Mouse (Mus musculus) lung, adult 2 months (tissue): ENCODE results near the gene Cwc22. TPM values are rescaled to one million over a fixed set of nuclear protein-coding genes. Genes with fewer than 3 reads are reported as not detected.
"Not testable (repeated sequence)": the region's sequence is repeated elsewhere in the genome, so short reads cannot be mapped to it uniquely, and the experiment has no call there.

Source experiments
- DNase-seq: peaks from one replicate; pipeline ENCODE4 v3.0.0; 2022
- H3K4me1 ChIP-seq: fragments of 200-500 bp; 2 replicates; pipeline ENCODE4 v1.6.1; 2011; ENCODE audit warnings: low read length; ENCODE audit not compliant: control insufficient read depth, insufficient read depth
- H3K4me3 ChIP-seq: fragments of 200-500 bp; replicated peaks from 2 replicates; pipeline ENCODE3; 2011; ENCODE audit warnings: low read depth, mild to moderate bottlenecking, control low read depth, low read length; ENCODE audit errors: extremely low read depth
- CTCF ChIP-seq: fragments of 200-500 bp; IDR thresholded peaks from 2 replicates; pipeline ENCODE4 v1.5.1; 2011; ENCODE audit warnings: mild to moderate bottlenecking, low read length, control low read depth; ENCODE audit not compliant: insufficient read depth
- POLR2A ChIP-seq: fragments of 200-500 bp; IDR thresholded peaks from 2 replicates; pipeline ENCODE4 v1.6.1; 2011; ENCODE audit warnings: low read depth, mild to moderate bottlenecking, control low read depth, low read length, borderline replicate concordance; ENCODE audit errors: extremely low read depth
- WGBS: fragments of 180-500 bp; shearing (Covaris S2); methylation state at CpG from one replicate; pipeline ENCODE4 v1.1.7; 2018; 5-methylcytosine and 5-hydroxymethylcytosine counted together
- polyA plus RNA-seq: library from polyadenylated mRNA; depleted of rRNA; stranded (reverse); fragments of >200 nt; gene quantifications from 2 replicates; pipeline ENCODE4 v1.2.3, GENCODE M21; 2012

The Cwc22 gene
- polyA plus RNA-seq, 1 experiment, result 4.9 TPM

DNA sequence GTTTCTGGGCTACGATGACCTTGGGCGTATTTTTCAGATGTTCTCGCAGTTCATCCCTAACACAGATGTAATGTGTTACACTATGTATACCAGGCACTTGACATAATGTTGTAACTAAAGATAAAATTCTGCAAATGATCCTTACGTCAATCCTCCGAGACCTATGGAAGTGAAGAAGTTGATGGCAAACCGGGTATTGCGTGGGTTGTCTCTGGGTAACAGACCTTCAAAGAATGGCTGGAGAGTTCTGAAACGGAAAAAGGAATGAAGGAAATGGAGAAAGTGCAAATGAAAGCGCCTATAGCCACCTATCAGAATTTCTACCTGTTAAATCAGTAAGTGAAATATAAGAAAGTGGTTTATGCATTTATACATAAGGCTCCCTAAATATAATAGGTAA, 42.2 kb downstream of the Cwc22 start:
- Histone ChIP-seq H3K4me3 (no peak overlapping the region), H3K4me1 (no peaks in the 10 kb centered on the region)
- WGBS, result 95% methylated on average over 9 of the region's 9 CpGs
- DNase-seq, result no peak
- TF ChIP-seq CTCF (no peak), POLR2A (no peak)

- TF ChIP-seq CTCF, result no peak
- no peak for TF ChIP-seq POLR2A
- WGBS, result 97% methylated on average over 3 of the region's 3 CpGs
Observed at GRCm38 (mm10) chr2:77903098-77903497, 43.1 kb downstream of the Cwc22 start.

GRCm38 (mm10) chr2:77901269-77901668, 44.9 kb downstream of the Cwc22 start:
- H3K4me3 ChIP-seq, result no peak overlapping the region
- H3K4me1 ChIP-seq, result no peaks in the 10 kb centered on the region
- no peak for DNase-seq
- WGBS, result 92% methylated on average over 5 of the region's 5 CpGs
- TF ChIP-seq CTCF (no peak), POLR2A (no peak)

More at GRCm38 (mm10) chr2:77903098-77903497, 43.1 kb downstream of the Cwc22 start:
- Histone ChIP-seq H3K4me3 (no peak overlapping the region), H3K4me1 (no peaks in the 10 kb centered on the region)
- DNase-seq, result no peak

DNA sequence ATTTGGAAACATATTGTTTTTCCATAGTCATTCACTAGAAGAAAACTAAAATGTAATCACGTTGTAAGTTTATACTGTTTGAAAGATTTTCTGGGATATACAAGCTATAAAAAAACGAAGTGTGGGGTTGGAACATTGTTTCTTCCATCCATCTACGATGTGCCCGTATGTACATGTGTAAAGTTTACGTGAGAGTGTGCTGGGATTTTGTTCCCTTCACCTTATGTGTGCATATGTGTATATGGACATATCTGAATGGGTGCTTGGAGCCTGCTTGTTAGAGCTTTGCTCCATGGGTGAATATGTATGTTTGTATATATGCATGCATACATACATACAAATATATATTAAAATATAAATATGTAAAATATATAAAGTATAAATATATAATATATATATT, 45.4 kb downstream of the Cwc22 start:
- no peak overlapping the region for H3K4me3 ChIP-seq
- WGBS, result 96% methylated on average over 5 of the region's 5 CpGs

DNA sequence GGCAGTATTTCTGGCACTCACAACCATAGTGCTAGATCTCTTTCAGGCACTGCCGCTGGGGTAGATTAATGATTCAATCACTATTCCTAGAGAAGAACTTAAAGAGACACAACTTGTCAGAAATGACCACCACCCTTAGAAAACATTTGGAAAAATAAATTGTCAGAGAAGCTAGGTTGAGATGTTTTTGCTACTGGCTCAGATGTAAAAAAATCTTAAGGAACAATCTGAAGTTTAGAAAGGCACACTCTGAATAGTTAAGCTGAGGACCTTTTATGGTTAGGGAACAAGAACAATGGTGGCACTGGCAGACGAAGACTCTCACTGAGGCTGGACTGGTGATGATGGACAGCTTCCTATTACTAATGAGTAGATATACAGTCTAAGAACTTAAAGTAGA, 46.1 kb downstream of the Cwc22 start:
- no peak for DNase-seq
- no peaks in the 10 kb centered on the region for H3K4me1 ChIP-seq
- no peak overlapping the region for H3K4me3 ChIP-seq
- WGBS, result 68% methylated on average over 2 of the region's 2 CpGs
- no peak for TF ChIP-seq POLR2A
- no peak for TF ChIP-seq CTCF

More for the DNA sequence above, 45.4 kb downstream of the Cwc22 start:
- H3K4me1 ChIP-seq, result no peaks in the 10 kb centered on the region
- TF ChIP-seq CTCF (no peak), POLR2A (no peak)
- DNase-seq, result no peak

- no peak for TF ChIP-seq CTCF
- TF ChIP-seq POLR2A, result no peak
- WGBS, result 97% methylated on average over 2 of the region's 2 CpGs
Observed at GRCm38 (mm10) chr2:77898436-77898835, 47.7 kb downstream of the Cwc22 start.

DNA sequence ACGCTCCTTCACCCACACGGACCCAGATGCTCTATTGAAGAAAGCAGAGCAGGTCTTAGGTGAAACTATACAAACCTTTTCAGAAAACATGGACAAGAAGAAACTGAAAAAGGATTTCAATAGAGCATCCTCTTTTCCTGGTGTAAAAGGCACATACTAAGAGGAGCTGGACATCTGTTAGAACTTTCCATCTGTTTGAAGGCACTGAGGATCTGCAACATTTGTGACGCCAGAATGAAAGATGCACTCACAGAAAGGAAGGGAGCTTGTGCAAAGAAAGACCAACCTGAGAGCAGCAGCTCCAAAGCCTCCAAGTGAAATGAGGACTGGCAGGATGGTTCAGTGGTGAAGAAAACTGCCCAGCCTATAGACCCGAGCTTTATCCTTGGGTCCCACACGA, 48.2 kb downstream of the Cwc22 start:
- H3K4me1 ChIP-seq, result no peaks in the 10 kb centered on the region
- DNase-seq, result no peak
- no peak overlapping the region for H3K4me3 ChIP-seq
- 87% methylated on average over 5 of the region's 5 CpGs for WGBS
- TF ChIP-seq POLR2A (no peak), CTCF (no peak)

More at GRCm38 (mm10) chr2:77898436-77898835, 47.7 kb downstream of the Cwc22 start:
- no peak for DNase-seq
- H3K4me1 ChIP-seq, result no peaks in the 10 kb centered on the region
- no peak overlapping the region for H3K4me3 ChIP-seq

GRCm38 (mm10) chr2:77897558-77897899, 48.6 kb downstream of the Cwc22 start:
- no peak for DNase-seq
- no peak for TF ChIP-seq POLR2A
- TF ChIP-seq CTCF, result no peak
- no peaks in the 10 kb centered on the region for H3K4me1 ChIP-seq
- WGBS, result 86% methylated on average over 3 of the region's 3 CpGs
- H3K4me3 ChIP-seq, result no peak overlapping the region

DNA sequence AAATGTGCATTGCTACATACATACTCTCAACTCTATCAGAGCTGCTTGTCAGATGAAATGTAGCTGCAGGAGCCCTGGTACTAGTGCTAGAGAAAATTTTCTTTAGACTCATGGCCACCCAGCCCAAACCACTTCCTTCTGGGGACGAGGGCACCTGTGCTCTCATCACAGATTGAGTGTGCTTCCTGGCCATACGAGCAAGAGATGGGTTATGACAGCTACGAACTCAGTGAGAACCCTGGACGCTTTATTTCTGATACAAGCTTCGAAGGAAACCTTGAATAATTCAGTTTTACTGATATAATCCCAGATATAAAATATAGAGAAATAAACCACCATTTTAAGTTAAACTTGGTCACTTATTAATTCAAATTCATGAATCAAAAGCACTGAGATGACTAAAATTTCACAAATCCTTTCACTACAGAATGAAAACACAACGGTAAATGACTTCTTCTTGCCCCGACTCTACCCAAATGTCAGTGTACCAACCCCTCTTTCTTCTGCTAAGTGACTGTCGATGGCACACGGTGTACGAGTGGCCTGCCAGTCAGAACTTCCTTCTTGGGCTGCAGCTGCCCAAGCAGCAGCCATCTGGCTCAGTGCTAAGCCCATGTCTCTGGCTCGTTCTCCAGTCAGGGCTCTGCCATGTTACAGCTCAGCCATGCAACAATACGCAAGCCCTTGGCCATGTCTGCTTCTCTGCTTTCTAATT, 49.2 kb downstream of the Cwc22 start:
- H3K4me3 ChIP-seq, result no peak overlapping the region
- 91% methylated on average over 12 of the region's 12 CpGs for WGBS
- no peaks in the 10 kb centered on the region for H3K4me1 ChIP-seq
- no peak for DNase-seq
- TF ChIP-seq CTCF, result no peak
- TF ChIP-seq POLR2A, result no peak

GRCm38 (mm10) chr2:77895906-77896570, 50.1 kb downstream of the Cwc22 start:
- H3K4me1 ChIP-seq, DNase-seq, H3K4me3 ChIP-seq: not testable (repeated sequence)
- 91% methylated on average over 16 of the region's 16 CpGs for WGBS
